Mouse (Mus musculus): ENCODE data around the gene Dgkb.

GRCm38 (mm10) chr12:37971482-37971881 lies 154.0 kb downstream of the Dgkb start:
- TF ChIP-seq CTCF (IDR thresholded peaks at IDR 0.05; ENCODE audit: extremely low read depth, insufficient read length, insufficient replicate concordance, low read depth, low read length): no peak
- TF ChIP-seq POLR2A (IDR thresholded peaks at IDR 0.05; ENCODE audit: low read depth, low read length): no peak

Measured in small intestine, adult 2 months (tissue).